Mouse (Mus musculus) testis, adult 2 months (tissue): ENCODE data around the gene AC129217.1.

Experiments
- CTCF ChIP-seq: fragments of 200-500 bp; IDR thresholded peaks from 2 replicates; pipeline ENCODE4 v1.5.1; 2012; ENCODE audit warnings: low read depth, mild to moderate bottlenecking, inconsistent platforms, low read length, moderate library complexity; ENCODE audit not compliant: control insufficient read depth, insufficient read depth, insufficient replicate concordance
- POLR2A ChIP-seq: fragments of 200-500 bp; IDR thresholded peaks from 2 replicates; pipeline ENCODE4 v1.6.1; 2012; ENCODE audit warnings: low read depth, mild to moderate bottlenecking, inconsistent platforms, low read length, moderate library complexity; ENCODE audit not compliant: control insufficient read depth

- no peak for TF ChIP-seq CTCF
- no peak for TF ChIP-seq POLR2A
Measured at GRCm38 (mm10) chr19:8789171-8789570, 40.4 kb upstream of the AC129217.1 start.
